14 mouse cellular contexts compared by ENCODE assay signal in genomic region chr9:23533870-23534269, GRCm38 (mm10).
DNase-seq lines count a peak whose midpoint lies in the region; ATAC-seq and TF ChIP-seq lines count a peak whose summit lies in the region.
"Had no signal": no experiment of that assay in that cellular context is flagged by ENCODE, and none has a peak within 500 bp of the region (broad histone marks: within the 10 kb centered on the region; RNA-seq: fewer than 3 reads in every experiment).

No protein-coding gene starts in this region.

- no peak for ATAC-seq in lung, postnatal 0 days

- no peak overlapping the region for H3K4me2 ChIP-seq in lung, postnatal 0 days (replicated peaks; ENCODE audit: low read depth, low read length)
- H3K4me2 ChIP-seq: heart, embryonic 15.5 days had no signal

- TF ChIP-seq EP300 in lung, postnatal 0 days (IDR thresholded peaks at IDR 0.05), result no peak

- DNase-seq in kidney, adult 2 months, result peak; percentile 7
- DNase-seq in kidney, postnatal 10 days, result no peak
- no peak for DNase-seq in lung, postnatal 0 days (ENCODE audit: low spot score)
- no peak for DNase-seq in lung, postnatal 14 days
- DNase-seq in R1 (ENCODE audit: low read depth, low spot score), result peak; percentile 49
- DNase-seq in retina, postnatal 1 day, result peak; percentile 90
- no peak for DNase-seq in spleen, postnatal 4 days (ENCODE audit: low spot score in 2 of 2)
- no peak for DNase-seq in left cerebral cortex, postnatal 14 days (ENCODE audit: low spot score in 2 of 2)
- DNase-seq: adrenal gland, adult 2 months; gastrocnemius, postnatal 14 days; spleen, adult 18-20 months had no signal

- no peaks in the 10 kb centered on the region for H3K27me3 ChIP-seq in kidney, adult 2 months (replicated peaks; ENCODE audit: control insufficient read depth, insufficient read depth, low read length)
- H3K27me3 ChIP-seq in lung, postnatal 0 days (replicated peaks; ENCODE audit: insufficient read depth, low read length), result no peaks in the 10 kb centered on the region
- H3K27me3 ChIP-seq: heart, embryonic 15.5 days had no signal

- intact Hi-C loops in left cerebral cortex, postnatal 14 days (cut with DNase I), result no loop called here

- peak; percentile 39 for TF ChIP-seq CTCF in kidney, adult 2 months (conservative IDR thresholded peaks at IDR 0.05; ENCODE audit: insufficient read depth, insufficient read length, low read depth, low read length)
- peak; percentile 47 for TF ChIP-seq CTCF in lung, postnatal 0 days (IDR thresholded peaks at IDR 0.05)

- H3K36me3 ChIP-seq in kidney, adult 2 months (ENCODE audit: control insufficient read depth, insufficient read depth, low read length), result no peaks in the 10 kb centered on the region
- H3K36me3 ChIP-seq in lung, postnatal 0 days (ENCODE audit: insufficient read depth, low read length), result no peaks in the 10 kb centered on the region
- H3K36me3 ChIP-seq: forebrain, embryonic 10.5 days; heart, embryonic 15.5 days; midbrain, embryonic 10.5 days had no signal

- no peak overlapping the region for H3K9ac ChIP-seq in lung, postnatal 0 days (replicated peaks; ENCODE audit: low read depth)
- H3K9ac ChIP-seq: heart, embryonic 15.5 days had no signal

- WGBS in kidney, adult 2 months, result 21% methylated on average over 1 of the region's 1 CpGs
- WGBS in lung, postnatal 0 days, result 36% methylated on average over 1 of the region's 1 CpGs

- H3K9me3 ChIP-seq in lung, postnatal 0 days (ENCODE audit: low read length), result no peaks in the 10 kb centered on the region
- H3K9me3 ChIP-seq: forebrain, embryonic 10.5 days; heart, embryonic 15.5 days; midbrain, embryonic 10.5 days had no signal

- H3K4me3 ChIP-seq in kidney, adult 2 months (ENCODE audit: insufficient read depth, low read depth, low read length), result no peak overlapping the region
- no peak overlapping the region for H3K4me3 ChIP-seq in lung, postnatal 0 days (ENCODE audit: low read depth, low read length)
- H3K4me3 ChIP-seq: forebrain, embryonic 10.5 days; heart, embryonic 15.5 days; midbrain, embryonic 10.5 days had no signal

- H3K27ac ChIP-seq in kidney, adult 2 months (ENCODE audit: insufficient read depth, low read depth, low read length), result no peak overlapping the region
- H3K27ac ChIP-seq in lung, postnatal 0 days (ENCODE audit: low read length), result no peak overlapping the region
- H3K27ac ChIP-seq: forebrain, embryonic 10.5 days; heart, embryonic 15.5 days; midbrain, embryonic 10.5 days had no signal

- H3K4me1 ChIP-seq in kidney, adult 2 months (ENCODE audit: control insufficient read depth, insufficient read depth, low read length), result no peaks in the 10 kb centered on the region
- H3K4me1 ChIP-seq in lung, postnatal 0 days (ENCODE audit: insufficient read depth, low read depth, low read length), result no peaks in the 10 kb centered on the region
- H3K4me1 ChIP-seq: midbrain, embryonic 10.5 days had no signal

- TF ChIP-seq POLR2A in kidney, adult 2 months (IDR thresholded peaks at IDR 0.05; ENCODE audit: low read depth, low read length), result no peak

Comparison
In these comparisons a context has a peak if more than half of its experiments do, and no peak if none do; other contexts are left out.
1. DNase-seq: peak in kidney, adult 2 months (single experiment), R1 (single experiment) and retina, postnatal 1 day (single experiment); none in kidney, postnatal 10 days (single experiment), lung, postnatal 0 days (single experiment), lung, postnatal 14 days (single experiment), spleen, postnatal 4 days (0 of 2) and left cerebral cortex, postnatal 14 days (0 of 2).